Mouse (Mus musculus) neural tube, embryonic 15.5 days (tissue): ENCODE measurements at regions not wholly inside any gene's neighbourhood (a gene's known extent, or its start where the extent isn't known, plus 50 kb on each side); places are given as distances from the start of the nearest gene placed in this dataset.
A peak's percentile ranks its signal among the peaks of the same experiment; 100 is the strongest.

Source experiments
- ATAC-seq: fragments of 200-750 bp; cut with Nextera tagmentation; 2 replicates; pipeline ENCODE4 v1.8.0; 2017; ENCODE audit warnings: mild to moderate bottlenecking, moderate TSS enrichment, moderate library complexity; ENCODE audit not compliant: low FRiP score
- H3K27ac ChIP-seq: fragments of 300-500 bp; sonication (generic); replicated peaks from 2 replicates; pipeline ENCODE4 v1.5.1; 2015; ENCODE audit warnings: mild to moderate bottlenecking, inconsistent platforms
- H3K27me3 ChIP-seq: fragments of 300-500 bp; sonication (generic); replicated peaks from 2 replicates; pipeline ENCODE4 v1.6.1; 2015; ENCODE audit warnings: inconsistent platforms
- H3K36me3 ChIP-seq: fragments of 300-500 bp; sonication (generic); 2 replicates; pipeline ENCODE4 v1.6.1; 2015; ENCODE audit warnings: inconsistent platforms
- H3K4me1 ChIP-seq: fragments of 300-500 bp; sonication (generic); 2 replicates; pipeline ENCODE4 v1.6.1; 2015; ENCODE audit warnings: inconsistent platforms
- H3K4me2 ChIP-seq: fragments of 300-500 bp; sonication (generic); 2 replicates; pipeline ENCODE4 v1.6.1; 2015; ENCODE audit warnings: inconsistent platforms, mild to moderate bottlenecking, moderate library complexity
- H3K4me3 ChIP-seq: fragments of 300-500 bp; sonication (generic); replicated peaks from 2 replicates; pipeline ENCODE4 v1.5.1; 2015; ENCODE audit warnings: mild to moderate bottlenecking, inconsistent platforms
- H3K9ac ChIP-seq: fragments of 300-500 bp; sonication (generic); replicated peaks from 2 replicates; pipeline ENCODE4 v1.6.1; 2015; ENCODE audit warnings: mild to moderate bottlenecking, inconsistent platforms
- H3K9me3 ChIP-seq: fragments of 300-500 bp; sonication (generic); replicated peaks from 2 replicates; pipeline ENCODE4 v1.6.1; 2016; ENCODE audit warnings: inconsistent platforms
- WGBS: fragments of 180-500 bp; shearing (Covaris S2); methylation state at CpG from one replicate; pipeline ENCODE4 v1.1.7; 2015; ENCODE audit warnings: mixed read lengths; 5-methylcytosine and 5-hydroxymethylcytosine counted together

- H3K9ac ChIP-seq: no peak overlapping the region
- peaks cover 10% of the 10 kb centered on the region for H3K4me1 ChIP-seq
- no peaks in the 10 kb centered on the region for H3K36me3 ChIP-seq
- no peak overlapping the region for H3K4me3 ChIP-seq
- no peak for ATAC-seq
- H3K4me2 ChIP-seq: no peak overlapping the region
- no peaks in the 10 kb centered on the region for H3K27me3 ChIP-seq
- WGBS: 97% methylated on average over 6 of the region's 6 CpGs
- no peak overlapping the region for H3K27ac ChIP-seq
- H3K9me3 ChIP-seq: no peaks in the 10 kb centered on the region
Measured at GRCm38 (mm10) chr4:31638564-31638963, 325.3 kb upstream of the Map3k7 start.

GRCm38 (mm10) chr4:31642161-31642560 is 321.7 kb upstream of the Map3k7 start:
- Histone ChIP-seq H3K9me3 (no peaks in the 10 kb centered on the region), H3K27me3 (no peaks in the 10 kb centered on the region), H3K4me1 (peaks cover 10% of the 10 kb centered on the region), H3K27ac (peak overlapping the region; percentile 43), H3K36me3 (no peaks in the 10 kb centered on the region), H3K4me3 (no peak overlapping the region), H3K4me2 (peak overlapping the region; percentile 30), H3K9ac (no peak overlapping the region)
- 34% methylated on average over 9 of the region's 9 CpGs for WGBS
- peak; percentile 95 for ATAC-seq

GRCm38 (mm10) chr4:31642593-31643290 is 321.2 kb upstream of the Map3k7 start:
- no peaks in the 10 kb centered on the region for H3K27me3 ChIP-seq
- no peak overlapping the region for H3K27ac ChIP-seq
- H3K4me3 ChIP-seq: no peak overlapping the region
- no peaks in the 10 kb centered on the region for H3K36me3 ChIP-seq
- ATAC-seq: peak; percentile 60
- H3K9ac ChIP-seq: no peak overlapping the region
- WGBS: 44% methylated on average over 10 of the region's 10 CpGs
- H3K4me1 ChIP-seq: peaks cover 10% of the 10 kb centered on the region
- H3K4me2 ChIP-seq: peak overlapping the region; percentile 30
- H3K9me3 ChIP-seq: no peaks in the 10 kb centered on the region

GRCm38 (mm10) chr4:31648631-31649368 is 315.1 kb upstream of the Map3k7 start:
- no peaks in the 10 kb centered on the region for H3K9me3 ChIP-seq
- no peak overlapping the region for H3K9ac ChIP-seq
- no peak overlapping the region for H3K27ac ChIP-seq
- no peak overlapping the region for H3K4me3 ChIP-seq
- ATAC-seq: no peak
- H3K4me1 ChIP-seq: no peaks in the 10 kb centered on the region
- no peaks in the 10 kb centered on the region for H3K27me3 ChIP-seq
- H3K36me3 ChIP-seq: no peaks in the 10 kb centered on the region
- whole genome bisulfite sequencing: 92% methylated on average over 8 of the region's 8 CpGs
- H3K4me2 ChIP-seq: no peak overlapping the region

GRCm38 (mm10) chr4:31655364-31656106 is 308.4 kb upstream of the Map3k7 start:
- H3K4me2 ChIP-seq: no peak overlapping the region
- no peak for ATAC-seq
- H3K9ac ChIP-seq: no peak overlapping the region
- no peaks in the 10 kb centered on the region for H3K36me3 ChIP-seq
- H3K27me3 ChIP-seq: no peaks in the 10 kb centered on the region
- WGBS: 74% methylated on average over 11 of the region's 11 CpGs
- no peak overlapping the region for H3K4me3 ChIP-seq
- no peak overlapping the region for H3K27ac ChIP-seq
- H3K9me3 ChIP-seq: no peaks in the 10 kb centered on the region
- H3K4me1 ChIP-seq: no peaks in the 10 kb centered on the region

- Histone ChIP-seq H3K4me1 (no peaks in the 10 kb centered on the region), H3K36me3 (no peaks in the 10 kb centered on the region), H3K9me3 (no peaks in the 10 kb centered on the region), H3K9ac (no peak overlapping the region), H3K27ac (no peak overlapping the region), H3K4me2 (no peak overlapping the region), H3K27me3 (no peaks in the 10 kb centered on the region), H3K4me3 (no peak overlapping the region)
- 92% methylated on average over 8 of the region's 8 CpGs for WGBS
- no peak for ATAC-seq
Measured at GRCm38 (mm10) chr4:31656111-31656510, 307.8 kb upstream of the Map3k7 start.

- Histone ChIP-seq H3K27ac (no peak overlapping the region), H3K27me3 (no peaks in the 10 kb centered on the region), H3K9ac (no peak overlapping the region), H3K9me3 (no peaks in the 10 kb centered on the region), H3K4me3 (no peak overlapping the region), H3K4me1 (no peaks in the 10 kb centered on the region), H3K4me2 (no peak overlapping the region), H3K36me3 (no peaks in the 10 kb centered on the region)
- WGBS: 48% methylated on average over 5 of the region's 5 CpGs
- no peak for ATAC-seq
Measured at GRCm38 (mm10) chr4:31658820-31659219, 305.1 kb upstream of the Map3k7 start.

GRCm38 (mm10) chr4:31660896-31661295 is 303.0 kb upstream of the Map3k7 start:
- H3K36me3 ChIP-seq: no peaks in the 10 kb centered on the region
- H3K4me2 ChIP-seq: no peak overlapping the region
- H3K4me1 ChIP-seq: no peaks in the 10 kb centered on the region
- no peaks in the 10 kb centered on the region for H3K27me3 ChIP-seq
- H3K9me3 ChIP-seq: no peaks in the 10 kb centered on the region
- no peak for ATAC-seq
- no peak overlapping the region for H3K27ac ChIP-seq
- no peak overlapping the region for H3K4me3 ChIP-seq
- no peak overlapping the region for H3K9ac ChIP-seq
- 19% methylated on average over 4 of the region's 4 CpGs for WGBS

- Histone ChIP-seq H3K27ac (no peak overlapping the region), H3K27me3 (no peaks in the 10 kb centered on the region), H3K36me3 (no peaks in the 10 kb centered on the region), H3K9ac (no peak overlapping the region), H3K9me3 (no peaks in the 10 kb centered on the region), H3K4me3 (no peak overlapping the region), H3K4me1 (no peaks in the 10 kb centered on the region), H3K4me2 (no peak overlapping the region)
- ATAC-seq: no peak
- WGBS: 64% methylated on average over 6 of the region's 6 CpGs
Measured at GRCm38 (mm10) chr4:31671530-31672170, 292.2 kb upstream of the Map3k7 start.

GRCm38 (mm10) chr4:31672171-31672841 is 291.6 kb upstream of the Map3k7 start:
- Histone ChIP-seq H3K4me3 (no peak overlapping the region), H3K36me3 (no peaks in the 10 kb centered on the region), H3K4me1 (no peaks in the 10 kb centered on the region), H3K4me2 (no peak overlapping the region), H3K9ac (no peak overlapping the region), H3K9me3 (no peaks in the 10 kb centered on the region), H3K27me3 (no peaks in the 10 kb centered on the region), H3K27ac (no peak overlapping the region; the same call in 1 of the 2 replicates)
- WGBS: 63% methylated on average over 9 of the region's 9 CpGs
- no peak for ATAC-seq

- Histone ChIP-seq H3K27ac (no peak overlapping the region), H3K4me3 (no peak overlapping the region), H3K9ac (no peak overlapping the region), H3K36me3 (no peaks in the 10 kb centered on the region), H3K27me3 (no peaks in the 10 kb centered on the region), H3K4me1 (no peaks in the 10 kb centered on the region), H3K9me3 (no peaks in the 10 kb centered on the region), H3K4me2 (no peak overlapping the region)
- 93% methylated on average over 2 of the region's 2 CpGs for WGBS
- ATAC-seq: no peak
Measured at GRCm38 (mm10) chr4:31672842-31673171, 291.1 kb upstream of the Map3k7 start.
